Mouse (Mus musculus) stomach, embryonic 14.5 days (tissue): Measurements from ENCODE around the gene Cript. TPM values are rescaled to one million over a fixed set of nuclear protein-coding genes. Genes with fewer than 3 reads are reported as not detected.

Experiments used
- ATAC-seq: fragments of 200-750 bp; cut with Nextera tagmentation; 2 replicates; pipeline ENCODE4 v1.8.0; 2017; ENCODE audit warnings: low read depth, moderate TSS enrichment; ENCODE audit not compliant: insufficient number of reproducible peaks, insufficient read depth, low FRiP score
- H3K27ac ChIP-seq: fragments of 300-500 bp; sonication (generic); 2 replicates; pipeline ENCODE4 v1.5.1; 2014; ENCODE audit warnings: mild to moderate bottlenecking, low read length, moderate library complexity, mixed read lengths
- H3K27me3 ChIP-seq: fragments of 300-500 bp; sonication (generic); 2 replicates; pipeline ENCODE4 v1.6.1; 2014; ENCODE audit warnings: low read length, control low read depth, mixed read lengths; ENCODE audit not compliant: control insufficient read depth, insufficient read depth
- H3K36me3 ChIP-seq: fragments of 300-500 bp; sonication (generic); 2 replicates; pipeline ENCODE4 v1.6.1; 2014; ENCODE audit warnings: mild to moderate bottlenecking, control low read depth, low read length, moderate library complexity, mixed read lengths; ENCODE audit not compliant: control insufficient read depth, insufficient read depth
- H3K4me1 ChIP-seq: fragments of 300-500 bp; sonication (generic); 2 replicates; pipeline ENCODE4 v1.6.1; 2014; ENCODE audit warnings: low read length, control low read depth, mixed read lengths; ENCODE audit not compliant: control insufficient read depth, insufficient read depth
- H3K4me2 ChIP-seq: fragments of 300-500 bp; sonication (generic); replicated peaks from 2 replicates; pipeline ENCODE4 v1.6.1; 2014; ENCODE audit warnings: low read depth, low read length, control low read depth
- H3K4me3 ChIP-seq: fragments of 300-500 bp; sonication (generic); 2 replicates; pipeline ENCODE4 v1.5.1; 2014; ENCODE audit warnings: low read depth, low read length, control low read depth
- H3K9ac ChIP-seq: fragments of 300-500 bp; sonication (generic); replicated peaks from 2 replicates; pipeline ENCODE4 v1.6.1; 2014; ENCODE audit warnings: low read depth, mild to moderate bottlenecking, control low read depth, low read length, moderate library complexity, mixed read lengths
- H3K9me3 ChIP-seq: fragments of 300-500 bp; sonication (generic); 2 replicates; pipeline ENCODE4 v1.6.1; 2016; ENCODE audit warnings: low read depth, low read length, control low read depth; ENCODE audit not compliant: control insufficient read depth
- WGBS: fragments of 180-500 bp; shearing (Covaris S2); extraction: QIAGEN DNeasy Blood & Tissue Kit; methylation state at CpG from one replicate; pipeline ENCODE4 v1.1.7; 2014; 5-methylcytosine and 5-hydroxymethylcytosine counted together
- polyA plus RNA-seq: library from polyadenylated mRNA; unstranded; fragments of >200 nt; fragmentation: Nextera tagmentation; extraction: Ambion mirVana; gene quantifications from 2 replicates; pipeline ENCODE4 v1.2.1, GENCODE M21; 2014

Gene Cript
- polyA plus RNA-seq, 1 experiment from 2014 or later: 142 TPM

DNA sequence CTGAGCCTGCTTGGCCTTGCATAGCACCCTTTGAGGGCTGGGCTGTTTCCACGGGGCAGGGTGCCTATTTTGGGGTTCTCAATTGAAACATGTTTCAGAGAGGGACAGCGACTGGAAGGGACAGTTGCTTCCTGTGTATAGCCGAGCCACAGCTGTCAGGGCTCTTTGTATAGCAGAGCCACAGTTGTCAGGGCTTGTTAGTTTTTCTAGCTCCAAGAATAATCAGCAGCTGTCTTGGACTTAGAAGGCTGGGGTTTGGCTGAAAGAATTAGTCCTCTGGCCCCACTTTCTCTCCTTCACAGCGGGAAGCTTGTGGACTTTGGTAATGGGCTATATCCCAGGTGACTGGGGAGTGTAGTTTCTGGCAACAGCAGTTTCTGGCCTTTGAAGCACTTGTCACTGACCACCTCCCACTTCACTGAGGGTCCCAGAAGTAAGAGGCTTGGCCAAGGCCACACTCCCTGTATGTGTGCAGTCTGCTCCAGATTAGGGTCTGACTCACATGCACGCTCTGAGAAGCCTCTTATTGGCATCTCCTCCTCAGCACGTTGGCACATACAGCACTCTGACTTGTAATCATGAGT is 36.7 kb upstream of the Cript start:
- no peaks in the 10 kb centered on the region for H3K9me3 ChIP-seq
- no peaks in the 10 kb centered on the region for H3K36me3 ChIP-seq
- no peak overlapping the region for H3K4me2 ChIP-seq
- 66% methylated on average over 6 of the region's 6 CpGs for WGBS
- no peak overlapping the region for H3K4me3 ChIP-seq
- H3K9ac ChIP-seq: no peak overlapping the region
- H3K27me3 ChIP-seq: no peaks in the 10 kb centered on the region
- ATAC-seq: no peak
- H3K27ac ChIP-seq: no peak overlapping the region
- H3K4me1 ChIP-seq: peaks cover 6% of the 10 kb centered on the region

- no peak overlapping the region for H3K9ac ChIP-seq
- H3K27me3 ChIP-seq: no peaks in the 10 kb centered on the region
- H3K27ac ChIP-seq: no peak overlapping the region
- no peak for ATAC-seq
- H3K4me3 ChIP-seq: no peak overlapping the region
- H3K4me1 ChIP-seq: peaks cover 6% of the 10 kb centered on the region
- no peaks in the 10 kb centered on the region for H3K36me3 ChIP-seq
- H3K9me3 ChIP-seq: no peaks in the 10 kb centered on the region
- WGBS: 78% methylated on average over 8 of the region's 8 CpGs
- no peak overlapping the region for H3K4me2 ChIP-seq
Measured at GRCm38 (mm10) chr17:86991306-86991705, 34.0 kb upstream of the Cript start.

DNA sequence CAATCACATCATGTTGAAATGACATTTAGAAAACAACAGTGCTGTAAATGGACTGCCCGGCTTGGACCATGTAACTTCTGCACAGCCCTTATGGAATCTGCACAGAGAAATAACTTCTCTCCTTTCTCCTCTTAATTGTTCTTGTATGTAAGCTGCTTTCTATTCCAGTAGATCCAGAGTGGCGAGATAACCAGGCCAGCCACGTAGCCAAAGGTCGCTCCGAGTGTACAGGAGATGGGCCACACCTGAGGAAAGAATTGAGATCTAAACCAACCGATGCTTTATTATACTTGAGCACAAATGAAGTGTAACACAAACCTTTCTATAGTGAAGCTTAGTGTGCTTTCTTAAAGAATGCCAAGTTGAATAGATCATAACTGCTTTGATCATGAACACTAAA is 28.0 kb upstream of the Cript start:
- no peaks in the 10 kb centered on the region for H3K4me1 ChIP-seq
- H3K9me3 ChIP-seq: no peaks in the 10 kb centered on the region
- ATAC-seq: no peak
- no peak overlapping the region for H3K27ac ChIP-seq
- peaks cover 13% of the 10 kb centered on the region for H3K36me3 ChIP-seq
- 79% methylated on average over 6 of the region's 6 CpGs for WGBS
- H3K27me3 ChIP-seq: no peaks in the 10 kb centered on the region
- no peak overlapping the region for H3K9ac ChIP-seq
- H3K4me2 ChIP-seq: no peak overlapping the region
- no peak overlapping the region for H3K4me3 ChIP-seq

- no peak overlapping the region for H3K4me3 ChIP-seq
- no peaks in the 10 kb centered on the region for H3K36me3 ChIP-seq
- no peaks in the 10 kb centered on the region for H3K27me3 ChIP-seq
- H3K9ac ChIP-seq: no peak overlapping the region
- no peaks in the 10 kb centered on the region for H3K4me1 ChIP-seq
- H3K27ac ChIP-seq: no peak overlapping the region
- WGBS: 88% methylated on average over 3 of the region's 3 CpGs
- H3K9me3 ChIP-seq: no peaks in the 10 kb centered on the region
- no peak overlapping the region for H3K4me2 ChIP-seq
- ATAC-seq: no peak
Measured at GRCm38 (mm10) chr17:87008950-87009349, 16.4 kb upstream of the Cript start.

GRCm38 (mm10) chr17:87011301-87012019 is 13.9 kb upstream of the Cript start:
- Histone ChIP-seq H3K27ac (no peak overlapping the region), H3K9me3 (no peaks in the 10 kb centered on the region), H3K9ac (no peak overlapping the region), H3K4me3 (no peak overlapping the region), H3K36me3 (no peaks in the 10 kb centered on the region; the same call in 1 of the 2 replicates), H3K4me2 (no peak overlapping the region), H3K4me1 (no peaks in the 10 kb centered on the region), H3K27me3 (no peaks in the 10 kb centered on the region)
- ATAC-seq: no peak
- 80% methylated on average over 13 of the region's 13 CpGs for WGBS

DNA sequence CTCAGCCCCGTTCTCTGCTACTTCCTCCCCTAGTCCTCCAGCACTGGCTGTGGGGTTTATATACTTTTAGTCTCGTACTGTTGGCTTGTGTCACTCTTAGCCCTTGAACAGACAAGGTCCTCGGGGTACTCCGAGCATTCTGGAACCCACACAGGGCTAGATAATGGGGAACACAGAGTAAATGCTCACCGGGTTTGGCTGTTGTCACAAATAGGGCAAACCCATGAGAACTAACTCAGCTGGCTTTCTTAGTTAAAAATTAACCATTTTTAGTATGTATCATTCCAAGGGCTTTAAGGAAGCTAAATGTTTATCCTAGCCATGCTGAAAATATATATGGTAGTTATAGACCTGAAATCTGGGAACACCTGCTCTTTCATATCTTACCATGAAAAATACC is 5.7 kb upstream of the Cript start:
- H3K4me1 ChIP-seq: no peaks in the 10 kb centered on the region
- H3K4me3 ChIP-seq: no peak overlapping the region
- 72% methylated on average over 5 of the region's 5 CpGs for WGBS
- H3K27ac ChIP-seq: no peak overlapping the region
- no peaks in the 10 kb centered on the region for H3K27me3 ChIP-seq
- H3K9ac ChIP-seq: no peak overlapping the region
- no peak overlapping the region for H3K4me2 ChIP-seq
- H3K36me3 ChIP-seq: no peaks in the 10 kb centered on the region; the same call in 1 of the 2 replicates
- H3K9me3 ChIP-seq: no peaks in the 10 kb centered on the region
- ATAC-seq: no peak

GRCm38 (mm10) chr17:87024491-87025242 is 683 bp upstream of the Cript start:
- WGBS: under 1% methylated on average over 55 of the region's 55 CpGs
- H3K4me1 ChIP-seq: peaks cover 9% of the 10 kb centered on the region; the same call in 1 of the 2 replicates
- no peaks in the 10 kb centered on the region for H3K27me3 ChIP-seq
- ATAC-seq: peak; percentile 79
- peak overlapping the region; percentile 61 for H3K9ac ChIP-seq
- no peaks in the 10 kb centered on the region for H3K9me3 ChIP-seq
- H3K4me3 ChIP-seq: peak overlapping the region; percentile 72
- peak overlapping the region; percentile 95 for H3K4me2 ChIP-seq
- peak overlapping the region; percentile 69; the same call in 1 of the 2 replicates for H3K27ac ChIP-seq
- no peaks in the 10 kb centered on the region; the same call in 1 of the 2 replicates for H3K36me3 ChIP-seq

DNA sequence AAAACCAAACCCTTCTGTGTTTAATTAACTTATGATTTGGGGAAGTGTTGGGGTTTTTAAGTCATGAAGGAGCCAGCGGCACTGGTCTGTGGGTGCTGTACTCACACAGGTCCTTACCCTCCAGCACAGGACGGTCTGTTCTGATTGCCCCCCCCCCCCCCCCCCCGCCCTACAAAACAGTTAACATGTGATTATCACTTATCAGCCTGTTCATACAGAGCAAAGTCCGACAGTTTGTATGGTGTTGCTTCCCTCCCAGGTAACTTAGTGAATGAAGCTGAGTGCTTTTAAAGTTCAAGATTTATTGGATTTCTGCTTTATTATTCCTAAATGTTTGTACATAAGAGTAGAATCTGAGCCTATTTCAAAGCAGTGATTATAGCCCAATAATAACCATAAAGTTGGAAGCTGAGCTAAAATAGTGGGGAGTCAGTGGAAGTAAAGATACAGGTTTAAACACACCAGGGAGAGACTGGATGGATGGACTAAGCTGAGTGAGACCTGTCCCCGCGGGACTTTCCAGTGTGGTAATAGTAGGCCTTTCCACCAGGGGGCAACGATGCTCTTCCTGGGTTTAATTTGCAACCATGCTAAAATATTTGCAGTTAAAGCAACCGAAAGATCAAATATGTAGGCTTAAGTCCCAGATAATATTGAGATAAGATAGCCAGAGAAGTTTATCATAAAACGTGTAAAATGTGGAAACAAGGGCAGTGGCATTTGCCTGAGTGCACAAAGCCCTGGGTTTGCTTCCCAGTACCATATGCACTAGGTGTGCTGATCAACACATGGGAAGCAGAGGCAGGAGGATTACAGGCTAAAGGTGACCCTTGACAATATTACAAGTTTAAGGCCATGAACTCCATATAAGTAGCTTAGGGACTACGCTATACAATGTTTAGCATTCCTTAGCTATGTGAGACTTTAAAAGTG is 11.1 kb downstream of the Cript start:
- H3K4me1 ChIP-seq: no peaks in the 10 kb centered on the region
- H3K27ac ChIP-seq: no peak overlapping the region
- H3K4me2 ChIP-seq: no peak overlapping the region
- no peak overlapping the region for H3K4me3 ChIP-seq
- WGBS: 48% methylated on average over 10 of the region's 10 CpGs
- ATAC-seq: no peak
- no peak overlapping the region for H3K9ac ChIP-seq
- no peaks in the 10 kb centered on the region for H3K27me3 ChIP-seq
- H3K36me3 ChIP-seq: peaks cover 15% of the 10 kb centered on the region
- no peaks in the 10 kb centered on the region for H3K9me3 ChIP-seq
